Mouse (Mus musculus): ENCODE data around the gene Capn7. TPM values are rescaled to one million over a fixed set of nuclear protein-coding genes. Genes with fewer than 3 reads are reported as not detected.

Gene Capn7
- total RNA-seq, 2 experiments from 2014 or later: 37.6 to 41.5 TPM

DNA sequence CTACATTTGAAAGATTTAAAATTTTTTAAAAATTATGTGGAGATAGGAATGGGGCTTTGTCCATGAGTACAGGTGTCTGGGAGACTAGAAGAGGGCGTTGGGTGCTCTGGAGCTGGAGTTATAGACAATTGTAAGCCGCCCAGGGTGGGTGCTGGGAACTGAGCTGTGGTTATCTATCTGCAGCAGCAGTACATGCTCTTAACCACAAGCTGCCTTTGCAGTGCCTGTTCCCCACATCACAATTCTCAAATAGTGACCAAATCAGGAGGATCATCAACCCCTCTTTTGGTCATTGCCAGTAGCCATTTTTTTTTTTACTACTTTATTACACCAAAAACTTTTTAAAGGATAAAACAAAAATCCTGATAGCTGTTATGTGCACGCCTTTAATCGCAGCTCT is 28.2 kb downstream of the Capn7 start:
- no peak for DNase-seq (ENCODE audit: low spot score in 2 of 2)

DNA sequence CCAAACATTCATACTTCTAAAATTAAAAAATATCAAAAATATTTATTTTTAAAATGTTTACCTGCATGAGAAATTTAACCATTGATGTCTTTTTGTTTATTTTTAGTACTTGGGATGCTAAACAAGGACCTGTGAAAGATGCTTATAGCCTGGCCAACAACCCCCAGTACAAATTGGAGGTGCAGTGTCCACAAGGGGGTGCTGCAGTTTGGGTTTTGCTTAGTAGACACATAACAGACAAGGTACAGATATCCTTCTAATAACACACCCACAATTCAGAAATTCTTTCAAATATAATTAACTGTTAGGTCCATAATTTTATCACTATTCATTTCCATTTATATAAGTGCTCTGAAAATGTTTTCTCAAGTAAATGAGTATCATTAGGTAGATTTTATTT is 28.9 kb downstream of the Capn7 start:
- DNase-seq (ENCODE audit: low spot score in 2 of 2): peak in 1 of 2 experiments; percentile 84

DNA sequence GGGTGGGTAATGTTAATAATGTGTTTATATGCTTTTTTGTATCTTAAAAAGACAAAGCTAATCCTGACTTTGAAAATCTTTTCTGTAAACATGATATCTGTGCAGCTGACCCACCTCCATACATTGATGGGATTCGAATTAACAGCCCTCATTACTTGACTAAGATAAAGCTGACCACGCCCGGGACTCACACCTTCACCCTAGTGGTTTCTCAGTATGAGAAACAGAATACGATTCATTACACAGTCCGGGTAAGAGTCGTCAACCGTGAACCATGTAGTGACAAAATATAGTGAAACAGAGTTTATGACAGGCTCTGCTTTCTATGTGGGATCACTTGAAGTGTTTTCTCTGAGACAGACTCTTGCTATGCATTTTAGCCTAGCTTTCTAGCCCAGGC is 31.5 kb downstream of the Capn7 start:
- DNase-seq (ENCODE audit: low spot score in 2 of 2): no peak

DNA sequence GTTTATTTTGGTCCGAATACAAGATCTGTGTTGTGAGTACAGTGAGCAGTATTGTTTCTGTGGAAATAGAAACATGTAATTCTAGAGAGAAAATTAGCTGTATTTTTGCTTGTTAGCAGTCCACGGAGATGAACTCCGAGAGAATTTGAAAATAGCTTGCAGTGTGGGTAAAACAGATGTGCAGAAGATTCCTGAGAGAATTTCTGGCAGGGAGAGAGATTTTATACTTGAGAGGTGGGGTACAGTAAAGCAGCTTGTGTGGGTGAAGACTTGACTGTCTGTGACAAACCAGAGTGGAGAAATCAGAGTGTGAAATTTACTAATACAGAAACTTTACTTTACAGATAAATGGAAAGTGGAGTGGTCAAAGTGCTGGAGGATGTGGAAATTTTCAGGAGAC is 32.9 kb downstream of the Capn7 start:
- no peak for DNase-seq (ENCODE audit: low spot score in 2 of 2)

DNA sequence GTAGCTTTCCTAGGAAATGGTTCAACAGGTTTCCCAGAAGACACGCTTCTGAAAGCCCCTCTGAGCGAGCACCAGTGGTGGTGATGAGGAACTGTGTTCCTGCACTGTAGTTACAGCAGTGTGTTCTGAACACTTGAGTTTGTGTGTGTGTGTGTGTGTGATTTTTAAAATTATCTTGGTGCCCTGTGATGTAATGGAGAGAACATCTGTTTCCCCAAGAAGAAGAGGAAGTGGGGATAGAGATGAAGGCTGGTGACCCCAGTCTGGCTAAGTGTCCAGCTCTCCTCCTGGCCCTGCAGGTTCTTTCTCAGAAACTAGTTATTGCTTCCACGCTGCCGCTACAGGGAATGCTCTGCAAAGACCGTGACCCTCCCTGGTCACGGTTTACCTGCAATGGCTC is 38.0 kb downstream of the Capn7 start:
- DNase-seq (ENCODE audit: low spot score in 2 of 2): no peak

DNA sequence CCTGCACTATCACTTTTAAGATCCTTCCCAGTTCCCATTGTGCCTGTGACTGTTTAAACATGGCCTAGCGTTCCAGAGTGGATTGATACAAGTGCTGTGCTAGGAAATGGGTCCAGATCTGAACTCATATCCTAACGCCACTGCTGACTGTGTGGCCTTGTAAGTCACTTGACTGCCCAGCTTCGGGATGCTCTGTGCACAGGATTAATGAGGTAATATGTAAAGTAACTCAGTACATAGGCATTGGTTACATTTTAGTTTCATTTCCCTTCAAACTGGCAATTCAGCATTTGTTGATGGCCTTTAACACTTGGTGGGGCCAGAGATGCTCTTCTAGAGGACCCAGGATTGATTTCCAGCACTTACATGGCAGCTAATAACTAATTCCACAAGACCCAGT is 39.9 kb downstream of the Capn7 start:
- DNase-seq (ENCODE audit: low spot score in 2 of 2): no peak

DNA sequence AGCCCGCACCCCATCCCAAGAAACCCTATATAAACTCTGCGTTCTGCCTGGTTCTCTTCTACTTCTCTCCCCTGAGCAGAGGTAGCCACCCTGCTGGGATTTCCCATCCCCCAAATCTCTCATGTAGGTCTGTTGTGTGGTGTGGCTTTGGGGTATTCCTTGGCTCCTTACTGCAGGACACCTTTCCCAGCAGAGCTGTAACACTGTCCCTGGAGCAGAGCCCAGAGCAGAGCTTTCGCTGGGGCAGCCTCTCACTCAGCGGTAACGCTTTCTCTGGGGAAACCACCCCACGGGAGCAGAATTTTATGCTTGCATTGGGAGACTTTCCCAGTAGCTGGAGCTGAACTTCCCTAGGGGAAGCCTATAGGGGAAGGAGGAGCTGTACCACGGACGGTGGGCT is 45.8 kb downstream of the Capn7 start:
- no peak for DNase-seq (ENCODE audit: low spot score in 2 of 2)

DNA sequence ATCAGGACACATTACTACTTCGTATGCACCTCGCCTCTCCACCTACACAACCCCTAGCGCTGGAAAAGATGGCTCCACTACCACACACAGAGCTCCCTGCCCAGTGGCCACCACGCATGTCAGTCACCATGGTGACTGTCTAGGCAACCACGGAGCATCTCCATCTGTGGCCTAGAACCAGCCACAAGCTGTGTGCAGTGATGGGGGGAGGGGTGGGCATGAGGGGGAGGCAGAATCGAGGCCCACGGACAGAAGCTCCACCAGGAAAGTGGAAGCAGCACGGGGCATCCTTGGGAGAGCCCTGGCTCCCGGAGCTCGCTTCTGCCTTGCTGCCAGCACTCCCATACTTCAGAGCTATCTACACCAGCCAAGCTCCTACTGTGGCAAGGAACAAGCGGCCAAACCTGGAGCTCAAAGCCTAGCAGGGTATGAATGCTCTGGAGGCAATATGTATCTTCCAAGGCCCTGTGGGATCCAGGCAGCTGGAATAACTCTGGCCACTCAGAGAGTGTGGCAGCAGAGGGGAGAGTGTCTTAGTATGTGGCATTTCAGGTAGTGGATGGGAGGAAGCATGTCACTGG is 47.1 kb downstream of the Capn7 start:
- DNase-seq (ENCODE audit: low spot score in 2 of 2): peak; percentile 79 to 88

DNA sequence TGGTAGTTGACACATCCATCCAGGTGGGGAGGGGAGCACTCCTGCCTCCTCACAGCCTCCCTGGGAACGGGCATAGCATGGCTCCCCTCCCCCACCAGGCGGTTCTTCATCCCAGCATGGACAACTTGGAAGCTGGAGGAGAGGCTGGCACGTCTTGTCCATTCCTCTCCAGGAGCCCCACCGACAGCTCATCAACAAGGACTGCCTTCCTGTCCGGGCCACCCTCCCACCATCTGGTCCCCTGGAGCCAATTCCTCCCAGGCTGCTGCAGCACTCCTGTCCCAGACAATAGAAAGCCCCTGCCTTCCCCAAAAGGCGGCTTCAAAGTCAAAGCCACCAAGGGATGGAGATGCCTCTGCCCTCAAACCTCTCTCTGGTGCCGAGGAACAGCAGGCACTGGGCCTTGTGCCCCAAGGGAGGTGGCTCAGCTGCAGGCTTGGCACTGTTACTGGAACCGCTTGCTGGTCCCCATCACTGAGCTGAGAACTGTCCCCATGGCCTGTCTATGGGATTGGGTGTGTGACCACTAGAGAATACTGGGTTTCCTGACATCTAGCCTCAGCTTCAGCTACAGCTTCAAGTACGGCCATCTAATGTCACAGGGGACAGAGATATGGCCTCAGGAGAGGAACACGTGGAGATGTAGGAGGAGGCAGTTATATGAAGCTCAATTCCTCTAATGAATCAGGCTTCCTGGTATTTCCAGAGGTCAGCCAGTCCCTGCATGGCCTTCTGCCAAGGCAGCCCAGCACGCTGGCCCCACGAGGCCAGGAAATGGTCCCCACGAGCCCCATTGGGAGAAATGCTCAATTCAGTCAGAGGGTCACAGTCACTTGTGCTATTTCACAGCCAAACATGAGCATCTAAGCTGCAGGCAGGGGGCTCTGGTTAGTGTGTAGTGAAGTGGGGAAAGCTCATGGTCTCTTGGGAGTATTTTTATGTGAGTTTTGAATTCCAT is 48.2 kb downstream of the Capn7 start:
- no peak for DNase-seq (ENCODE audit: low spot score in 2 of 2)

DNA sequence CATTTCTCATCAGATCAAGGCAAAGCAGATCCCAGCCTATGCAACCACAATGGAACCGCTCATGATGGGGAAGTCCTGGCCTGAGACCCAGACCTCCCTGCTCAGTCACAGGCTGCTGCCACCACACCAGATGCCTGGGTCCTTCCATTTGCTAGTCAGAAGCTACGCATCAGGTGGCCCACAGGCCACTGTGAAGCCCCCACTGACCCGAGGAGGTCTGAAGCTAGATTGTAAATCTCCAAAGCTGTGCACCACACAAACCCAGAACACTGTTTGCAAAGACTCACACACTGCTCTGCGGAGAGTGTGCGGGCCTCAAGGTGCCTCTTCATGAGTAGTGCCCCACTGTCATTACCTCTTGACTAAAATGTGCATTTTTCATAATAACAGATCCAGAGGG is 49.0 kb downstream of the Capn7 start:
- no peak for DNase-seq (ENCODE audit: low spot score in 2 of 2)

DNA sequence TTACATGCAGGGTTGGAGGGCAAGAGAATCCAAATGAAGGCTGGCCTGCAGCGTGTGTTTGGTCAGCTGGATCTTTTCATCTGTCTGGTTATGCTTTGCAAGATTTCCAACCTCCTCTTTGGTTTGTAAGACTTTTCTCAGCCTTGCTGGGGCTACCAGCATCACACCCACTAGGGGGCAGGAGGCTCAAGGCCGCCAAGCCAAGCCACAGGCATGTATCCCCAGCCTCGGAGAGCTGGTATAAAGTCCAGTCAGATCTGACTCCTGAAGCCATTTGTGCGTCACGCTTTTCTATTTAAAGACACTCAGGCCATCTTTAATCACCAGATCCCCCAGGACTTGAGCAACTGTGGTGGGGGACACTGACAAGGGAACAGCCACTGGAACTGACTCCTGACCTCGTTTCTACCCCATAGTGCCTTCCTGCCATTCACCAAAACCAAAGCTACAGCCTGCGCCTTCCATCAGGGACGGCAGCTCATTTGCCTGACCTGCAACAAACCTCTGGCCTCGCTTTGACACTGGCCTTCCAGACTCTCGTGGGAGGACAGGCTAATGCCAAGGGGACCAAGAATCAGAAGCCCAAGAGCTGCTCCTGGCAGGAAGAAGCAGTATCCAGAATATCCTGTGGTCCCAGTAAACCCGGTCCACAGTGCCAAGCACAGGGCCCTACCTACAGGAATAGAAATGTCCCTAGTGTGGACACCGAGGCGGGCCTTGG is 49.7 kb downstream of the Capn7 start:
- DNase-seq (ENCODE audit: low spot score in 2 of 2): peak in 1 of 2 experiments; percentile 79

DNA sequence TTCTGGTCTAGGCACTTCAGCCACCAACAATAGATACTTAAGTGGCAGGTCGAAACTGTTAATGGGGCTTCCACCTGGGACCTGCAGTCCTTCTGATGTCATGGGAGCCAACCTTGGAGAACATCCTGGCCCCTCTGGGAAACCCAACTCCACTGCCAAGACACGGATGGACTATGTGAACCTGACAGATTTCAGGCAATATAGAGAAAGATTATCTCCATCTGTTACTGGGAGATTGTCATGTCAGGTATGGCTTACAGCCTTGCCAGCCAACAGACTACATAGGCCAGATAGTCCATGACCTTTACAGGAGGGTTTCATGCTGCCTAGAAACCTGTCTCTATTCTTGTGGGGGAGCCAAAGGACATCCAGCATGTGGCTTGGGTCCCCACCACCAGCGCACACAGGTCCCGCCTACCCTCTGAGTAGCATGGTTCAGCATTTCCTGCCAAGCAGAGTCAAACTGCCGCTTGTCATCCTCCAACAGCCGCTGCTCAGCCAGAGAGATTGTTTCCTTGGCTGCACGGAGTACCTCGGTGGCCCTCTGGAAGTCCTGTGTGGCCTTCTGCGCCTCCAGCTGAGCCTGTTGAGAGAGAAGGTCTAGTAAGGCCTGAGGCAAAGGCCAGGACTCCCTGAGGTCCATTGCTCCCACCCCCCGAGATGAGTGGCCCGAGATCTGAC is 51.0 kb downstream of the Capn7 start:
- peak in 1 of 2 experiments; percentile 64 for DNase-seq (ENCODE audit: low spot score in 2 of 2)

DNA sequence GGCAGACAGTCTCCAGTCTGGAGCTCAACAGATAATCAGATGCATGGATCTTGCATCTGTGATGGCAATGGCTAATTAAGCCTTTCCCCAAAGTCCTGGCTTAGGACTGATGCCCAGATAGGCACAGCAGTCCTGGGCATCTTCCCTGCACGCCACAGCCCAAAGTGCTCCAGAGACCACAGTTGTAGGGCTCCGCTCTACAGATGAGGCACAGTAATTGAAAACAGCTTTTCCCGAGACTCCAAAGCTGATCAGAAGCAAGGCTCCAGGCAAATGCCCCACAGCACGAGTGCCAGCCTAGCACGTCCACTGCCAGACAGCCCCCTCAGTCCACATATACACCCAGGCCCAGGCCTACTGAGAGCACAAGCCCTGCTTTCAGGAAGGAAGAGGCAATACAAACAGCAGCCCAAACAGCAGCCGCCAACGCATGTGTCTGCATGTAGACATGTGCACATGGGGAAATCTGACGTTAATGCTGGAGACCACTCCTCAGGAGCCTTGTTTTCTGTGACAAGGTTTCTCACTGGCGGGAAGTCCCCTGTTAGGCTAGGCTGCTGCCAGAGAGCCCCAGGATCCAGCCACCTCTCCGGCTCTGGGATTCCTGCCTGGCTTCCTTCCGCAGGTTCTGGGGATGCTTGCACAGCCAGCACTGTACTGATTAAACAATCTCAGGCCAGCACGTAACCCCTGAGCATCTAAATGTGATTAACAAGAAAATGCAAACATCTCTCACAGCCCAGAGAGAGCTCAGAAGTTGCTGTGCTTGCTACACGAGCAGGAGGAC is 51.8 kb downstream of the Capn7 start:
- DNase-seq (ENCODE audit: low spot score in 2 of 2): no peak

DNA sequence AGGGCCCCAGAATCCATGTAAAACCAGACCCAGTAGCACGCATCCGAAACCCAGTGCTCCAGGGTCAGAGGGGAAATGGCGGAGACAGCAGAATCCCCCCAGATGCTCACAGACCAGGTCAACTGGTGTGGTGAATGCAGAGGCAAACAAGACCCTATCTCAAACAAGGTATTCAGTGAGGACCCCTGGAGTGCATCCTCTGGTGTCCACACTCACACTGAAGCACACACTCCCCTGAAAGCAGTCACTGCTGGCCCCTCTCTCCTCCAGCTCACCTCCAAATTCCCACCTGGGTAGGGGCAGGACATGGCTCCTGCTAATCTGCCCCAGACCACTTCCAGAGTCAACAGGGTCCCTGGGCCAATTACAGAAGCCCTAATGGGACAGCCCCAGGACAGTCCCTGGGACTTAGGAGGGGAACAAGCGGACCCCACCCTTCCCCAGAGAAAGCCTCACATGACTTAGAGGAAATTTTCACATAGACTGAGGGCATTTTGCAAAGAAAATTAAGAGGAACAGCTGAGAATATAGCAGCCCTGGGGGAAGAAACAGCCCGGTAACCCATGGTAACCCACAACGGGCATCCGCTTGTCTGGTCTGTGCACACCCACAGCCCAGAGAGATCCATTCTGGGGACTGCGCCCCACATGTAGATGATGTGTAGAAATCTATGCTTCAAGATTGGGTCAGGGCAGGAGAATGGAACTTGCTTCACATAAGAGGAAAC is 53.1 kb downstream of the Capn7 start:
- no peak for DNase-seq (ENCODE audit: low spot score in 2 of 2)

DNA sequence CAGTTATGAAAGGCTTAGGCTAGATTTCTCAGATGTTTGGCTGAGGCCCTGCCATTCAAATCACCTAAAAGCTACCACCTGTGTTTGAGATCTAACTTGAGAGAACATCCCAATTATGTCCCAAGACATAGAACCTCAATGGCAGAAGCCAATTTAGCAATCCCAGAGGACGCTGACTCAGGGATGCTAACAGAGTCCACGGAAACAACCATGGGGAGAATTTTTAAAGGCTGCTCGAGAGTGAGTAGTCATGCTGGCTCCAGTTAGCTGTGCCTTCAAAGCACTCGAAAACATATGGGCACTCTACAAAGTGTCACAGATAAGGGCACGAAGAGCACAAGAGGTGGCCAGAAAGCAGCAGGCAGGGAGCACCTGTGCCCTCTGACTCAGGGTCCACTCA is 55.9 kb downstream of the Capn7 start:
- no peak for DNase-seq (ENCODE audit: low spot score in 2 of 2)

DNA sequence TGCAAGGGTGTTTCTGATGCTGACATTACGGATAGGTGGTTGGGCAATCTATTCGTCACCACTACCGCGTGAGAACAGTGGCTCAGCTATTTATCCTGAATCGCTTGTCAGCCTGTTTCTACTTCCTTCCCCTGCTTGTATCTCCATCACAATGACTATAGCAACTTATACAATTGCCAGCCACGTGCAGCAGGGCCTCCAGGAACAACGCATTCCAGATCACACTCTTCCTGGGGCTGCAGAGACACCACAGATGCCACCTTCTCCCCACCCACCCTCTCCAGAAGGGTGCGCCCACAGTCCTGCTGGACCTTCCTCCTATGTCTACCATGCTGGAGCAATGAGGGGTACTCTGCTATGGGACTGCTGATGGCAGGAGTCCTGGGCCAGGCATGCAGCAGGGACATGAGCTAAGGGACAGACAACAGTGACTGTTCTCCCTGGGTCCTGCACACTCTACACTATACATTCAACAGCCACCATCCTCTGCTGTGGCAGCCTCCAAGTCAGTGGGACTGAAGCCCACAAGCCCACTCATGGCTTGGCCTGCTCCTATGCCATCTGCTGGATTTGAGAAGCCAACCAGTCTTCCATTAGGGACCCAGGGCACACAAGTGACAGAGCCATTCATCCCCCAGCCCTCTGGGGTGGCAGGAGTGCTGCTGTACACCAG is 56.6 kb downstream of the Capn7 start:
- DNase-seq (ENCODE audit: low spot score in 2 of 2): peak; percentile 83 to 91

DNA sequence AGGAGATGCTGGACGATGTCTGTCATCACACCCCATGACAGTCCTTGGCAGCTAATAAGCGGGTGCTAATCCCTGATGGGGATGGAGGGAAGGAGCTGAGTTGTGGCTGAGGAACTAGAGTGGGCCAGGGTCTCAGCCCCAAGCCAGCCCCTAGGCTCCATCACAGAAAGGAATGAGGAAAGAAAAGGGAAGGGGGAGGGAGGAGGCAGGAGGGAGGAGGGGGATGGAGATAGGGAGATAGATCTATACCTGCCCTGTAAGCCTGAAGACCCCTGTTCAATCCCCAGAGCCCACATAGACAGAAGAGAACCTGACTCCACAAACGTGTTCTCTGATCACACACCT is 57.1 kb downstream of the Capn7 start:
- no peak for DNase-seq (ENCODE audit: low spot score in 2 of 2)

DNA sequence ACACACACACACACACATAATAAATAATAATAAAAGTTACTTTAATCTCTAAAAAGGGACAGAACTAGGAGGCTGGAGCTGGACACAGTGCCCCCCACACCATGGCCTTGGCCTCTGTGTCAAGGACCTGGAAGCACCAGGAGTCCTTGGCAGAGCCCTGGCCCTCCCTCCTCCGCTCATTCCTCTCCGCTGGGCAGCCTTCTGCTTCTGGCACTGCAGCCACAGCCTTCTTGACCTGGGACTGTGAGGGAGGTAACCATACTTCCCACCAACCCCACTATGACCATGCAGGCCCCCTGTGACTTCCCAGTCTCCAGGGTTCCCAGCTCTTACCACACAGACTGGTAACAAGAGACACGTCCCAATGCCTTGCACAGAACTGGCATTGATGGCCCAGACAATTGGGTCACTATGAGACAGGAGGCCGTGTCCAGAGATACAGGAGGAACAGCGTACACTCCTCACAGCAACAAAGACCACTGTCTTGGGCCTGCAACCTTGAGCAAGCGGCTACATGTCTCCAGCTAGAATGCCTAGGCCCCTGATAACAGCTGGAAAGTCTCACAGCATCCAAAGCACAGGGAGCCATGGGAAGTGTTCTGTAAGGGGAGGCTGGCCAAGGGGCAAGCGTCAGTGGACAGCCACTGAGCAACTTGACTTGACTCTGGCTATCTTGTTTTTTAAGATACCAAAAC is 57.6 kb downstream of the Capn7 start:
- DNase-seq (ENCODE audit: low spot score in 2 of 2): no peak
